Mouse (Mus musculus): Measurements from ENCODE around the gene Ptprh. TPM values are rescaled to one million over a fixed set of nuclear protein-coding genes. Genes with fewer than 3 reads are reported as not detected.

Gene Ptprh
- total and polyA plus RNA-seq, 3 experiments = not detected

GRCm38 (mm10) chr7:4503858-4504257, 100.0 kb downstream of the Ptprh start:
- in situ Hi-C loops (cut with MboI; ENCODE audit: low pct_ligation_motif_present, low pct_unique_long_range_greater_than_20kb, low sequenced_read_pairs) (no loop called here), dilution Hi-C loops (cut with MboI; ENCODE audit: extremely low pct_ligation_motif_present, extremely low pct_unique_long_range_greater_than_20kb, low sequenced_read_pairs) (no loop called here)
- TF ChIP-seq CHD1 (IDR thresholded peaks at IDR 0.05; ENCODE audit: low read depth, low read length) (no peak), TCF12 (IDR thresholded peaks at IDR 0.05; ENCODE audit: low read depth, low read length) (no peak), SIN3A (IDR thresholded peaks at IDR 0.05; ENCODE audit: low read length) (no peak), GABPA (IDR thresholded peaks at IDR 0.05; ENCODE audit: insufficient replicate concordance, low read depth, low read length) (no peak), TBP (conservative IDR thresholded peaks at IDR 0.05; ENCODE audit: low read depth, low read length) (no peak), MEF2A (IDR thresholded peaks at IDR 0.05; ENCODE audit: borderline replicate concordance, low read depth, low read length) (no peak), ELF1 (IDR thresholded peaks at IDR 0.05; ENCODE audit: low read depth, low read length) (no peak), ETS1 (conservative IDR thresholded peaks at IDR 0.05; ENCODE audit: low read depth, low read length) (no peak), ZNF384 (IDR thresholded peaks at IDR 0.05; ENCODE audit: low read depth, low read length) (no peak), RCOR1 (conservative IDR thresholded peaks at IDR 0.05; ENCODE audit: low read depth, low read length) (no peak), ZMIZ1 (IDR thresholded peaks at IDR 0.05; ENCODE audit: low read depth, low read length) (no peak), CTCF (conservative IDR thresholded peaks at IDR 0.05 in 1 of 2, IDR thresholded peaks at IDR 0.05 in 1 of 2; ENCODE audit: low read depth in 2 of 2, low read length in 2 of 2) (no peak), MXI1 (IDR thresholded peaks at IDR 0.05; ENCODE audit: low read depth, low read length) (no peak), ZC3H11A (IDR thresholded peaks at IDR 0.05; ENCODE audit: low read depth, low read length) (no peak), MYC (IDR thresholded peaks at IDR 0.05; ENCODE audit: low read depth, low read length) (no peak), SMC3 (IDR thresholded peaks at IDR 0.05; ENCODE audit: low read depth, low read length) (no peak), USF2 (conservative IDR thresholded peaks at IDR 0.05; ENCODE audit: low read depth, low read length) (no peak), MAFK (IDR thresholded peaks at IDR 0.05; ENCODE audit: insufficient replicate concordance, low read length) (no peak), PAX5 (IDR thresholded peaks at IDR 0.05; ENCODE audit: low read length) (no peak), EP300 (IDR thresholded peaks at IDR 0.05; ENCODE audit: low read length) (no peak)
- H3K9ac ChIP-seq (ENCODE audit: insufficient read depth, low read depth) = peak overlapping the region; percentile 70; the same call in 1 of the 2 replicates
- no peaks in the 10 kb centered on the region for H3K27me3 ChIP-seq (replicated peaks)
- H3K9me3 ChIP-seq (replicated peaks; ENCODE audit: low read length) = no peaks in the 10 kb centered on the region
- H3K4me2 ChIP-seq (ENCODE audit: insufficient read depth, low read depth, poor library complexity, severe bottlenecking) = peak overlapping the region; percentile 80
- H3K36me3 ChIP-seq (replicated peaks in 1 of 2; ENCODE audit: control insufficient read depth in 1 of 2, insufficient read depth in 1 of 2, low read length in 1 of 2) = peaks cover 0 to 10% of the 10 kb centered on the region in 2 experiments
- no peak for DNase-seq (ENCODE audit: extremely low read depth)
- H3K4me3 ChIP-seq (replicated peaks in 1 of 3; ENCODE audit: low read depth in 2 of 3, low read length in 2 of 3, poor library complexity in 1 of 3) = peak overlapping the region in 1 of 3 experiments; percentile 36
- H3K4me1 ChIP-seq (ENCODE audit: control insufficient read depth in 1 of 2, insufficient read depth in 2 of 2) = peaks cover 33 to 49% of the 10 kb centered on the region in 2 experiments
- H3K27ac ChIP-seq (ENCODE audit: insufficient read depth, low read depth) = peak overlapping the region; percentile 97
- peaks cover 25% of the 10 kb centered on the region for H3K79me2 ChIP-seq (replicated peaks; ENCODE audit: control insufficient read depth, extremely low read depth, insufficient read depth, poor library complexity, severe bottlenecking)

GRCm38 (mm10) chr7:4503100-4503499, 100.7 kb downstream of the Ptprh start:
- DNase-seq (ENCODE audit: extremely low read depth) = no peak
- Histone ChIP-seq H3K9me3 (replicated peaks; ENCODE audit: low read length) (no peaks in the 10 kb centered on the region), H3K4me1 (ENCODE audit: control insufficient read depth in 1 of 2, insufficient read depth in 2 of 2) (peaks cover 39 to 57% of the 10 kb centered on the region in 2 experiments), H3K79me2 (replicated peaks; ENCODE audit: control insufficient read depth, extremely low read depth, insufficient read depth, poor library complexity, severe bottlenecking) (peaks cover 32% of the 10 kb centered on the region), H3K27ac (ENCODE audit: insufficient read depth, low read depth) (no peak overlapping the region), H3K4me3 (replicated peaks in 1 of 3; ENCODE audit: low read depth in 2 of 3, low read length in 2 of 3, poor library complexity in 1 of 3) (no peak overlapping the region), H3K36me3 (replicated peaks in 1 of 2; ENCODE audit: control insufficient read depth in 1 of 2, insufficient read depth in 1 of 2, low read length in 1 of 2) (peaks cover 0 to 17% of the 10 kb centered on the region in 2 experiments), H3K27me3 (replicated peaks) (no peaks in the 10 kb centered on the region), H3K9ac (ENCODE audit: insufficient read depth, low read depth) (no peak overlapping the region), H3K4me2 (ENCODE audit: insufficient read depth, low read depth, poor library complexity, severe bottlenecking) (no peak overlapping the region)
- dilution Hi-C loops (cut with MboI; ENCODE audit: extremely low pct_ligation_motif_present, extremely low pct_unique_long_range_greater_than_20kb, low sequenced_read_pairs) = no loop called here
- in situ Hi-C loops (cut with MboI; ENCODE audit: low pct_ligation_motif_present, low pct_unique_long_range_greater_than_20kb, low sequenced_read_pairs) = no loop called here
- TF ChIP-seq MXI1 (IDR thresholded peaks at IDR 0.05; ENCODE audit: low read depth, low read length) (no peak), POLR2A (IDR thresholded peaks at IDR 0.05; ENCODE audit: low read depth, low read length) (no peak), JUN (IDR thresholded peaks at IDR 0.05; ENCODE audit: insufficient read depth, low read depth, low read length) (no peak), KAT2A (IDR thresholded peaks at IDR 0.05; ENCODE audit: insufficient replicate concordance, low read length) (no peak), IRF4 (IDR thresholded peaks at IDR 0.05; ENCODE audit: low read depth, low read length) (no peak), NELFE (IDR thresholded peaks at IDR 0.05; ENCODE audit: low read depth, low read length) (no peak), RAD21 (IDR thresholded peaks at IDR 0.05; ENCODE audit: low read depth, low read length) (no peak), ZNF384 (IDR thresholded peaks at IDR 0.05; ENCODE audit: low read depth, low read length) (no peak), TCF12 (IDR thresholded peaks at IDR 0.05; ENCODE audit: low read depth, low read length) (no peak), SIN3A (IDR thresholded peaks at IDR 0.05; ENCODE audit: low read length) (no peak), USF2 (conservative IDR thresholded peaks at IDR 0.05; ENCODE audit: low read depth, low read length) (no peak), TBP (conservative IDR thresholded peaks at IDR 0.05; ENCODE audit: low read depth, low read length) (no peak), ELF1 (IDR thresholded peaks at IDR 0.05; ENCODE audit: low read depth, low read length) (no peak), MAZ (IDR thresholded peaks at IDR 0.05; ENCODE audit: low read depth, low read length) (no peak), ZKSCAN1 (IDR thresholded peaks at IDR 0.05; ENCODE audit: borderline replicate concordance, low read depth, low read length) (no peak), E2F4 (IDR thresholded peaks at IDR 0.05; ENCODE audit: insufficient replicate concordance, low read depth, low read length) (no peak), NRF1 (IDR thresholded peaks at IDR 0.05; ENCODE audit: low read depth, low read length) (no peak), BHLHE40 (IDR thresholded peaks at IDR 0.05; ENCODE audit: low read depth, low read length) (no peak), CHD2 (IDR thresholded peaks at IDR 0.05; ENCODE audit: low read length) (no peak)
